Mouse (Mus musculus) embryonic facial prominence, embryonic 12.5 days (tissue): Measurements from ENCODE around the gene Adgrb2. TPM values are rescaled to one million over a fixed set of nuclear protein-coding genes. Genes with fewer than 3 reads are reported as not detected.

Experiments used
- ATAC-seq: fragments of 200-750 bp; cut with Nextera tagmentation; 2 replicates; pipeline ENCODE4 v1.8.0; 2017; ENCODE audit not compliant: insufficient number of reproducible peaks, insufficient read depth, low FRiP score, low TSS enrichment
- H3K27ac ChIP-seq: fragments of 300-500 bp; sonication (generic); 2 replicates; pipeline ENCODE4 v1.5.1; 2016; ENCODE audit warnings: mild to moderate bottlenecking
- H3K27me3 ChIP-seq: fragments of 300-500 bp; sonication (generic); 2 replicates; pipeline ENCODE4 v1.6.1; 2016; ENCODE audit warnings: mild to moderate bottlenecking, moderate library complexity
- H3K36me3 ChIP-seq: fragments of 300-500 bp; sonication (generic); 2 replicates; pipeline ENCODE4 v1.6.1; 2016; ENCODE audit warnings: mild to moderate bottlenecking
- H3K4me1 ChIP-seq: fragments of 300-500 bp; sonication (generic); 2 replicates; pipeline ENCODE4 v1.6.1; 2016
- H3K4me2 ChIP-seq: fragments of 300-500 bp; sonication (generic); replicated peaks from 2 replicates; pipeline ENCODE4 v1.6.1; 2016; ENCODE audit warnings: mild to moderate bottlenecking, moderate library complexity
- H3K4me3 ChIP-seq: fragments of 300-500 bp; sonication (generic); 2 replicates; pipeline ENCODE4 v1.5.1; 2016; ENCODE audit warnings: mild to moderate bottlenecking
- H3K9ac ChIP-seq: fragments of 300-500 bp; sonication (generic); 2 replicates; pipeline ENCODE4 v1.6.1; 2016; ENCODE audit warnings: mild to moderate bottlenecking, moderate library complexity
- H3K9me3 ChIP-seq: fragments of 300-500 bp; sonication (generic); 2 replicates; pipeline ENCODE4 v1.6.1; 2016; ENCODE audit warnings: mild to moderate bottlenecking, moderate library complexity
- WGBS: fragments of 180-500 bp; shearing (Covaris S2); methylation state at CpG from one replicate; pipeline ENCODE4 v1.1.7; 2016; 5-methylcytosine and 5-hydroxymethylcytosine counted together
- polyA plus RNA-seq: library from polyadenylated mRNA; unstranded; fragments of >200 nt; fragmentation: Nextera tagmentation; extraction: Ambion mirVana; gene quantifications from 2 replicates; pipeline ENCODE4 v1.2.1, GENCODE M21; 2016

Gene Adgrb2
- polyA plus RNA-seq, 1 experiment from 2014 or later: 7.6 TPM

DNA sequence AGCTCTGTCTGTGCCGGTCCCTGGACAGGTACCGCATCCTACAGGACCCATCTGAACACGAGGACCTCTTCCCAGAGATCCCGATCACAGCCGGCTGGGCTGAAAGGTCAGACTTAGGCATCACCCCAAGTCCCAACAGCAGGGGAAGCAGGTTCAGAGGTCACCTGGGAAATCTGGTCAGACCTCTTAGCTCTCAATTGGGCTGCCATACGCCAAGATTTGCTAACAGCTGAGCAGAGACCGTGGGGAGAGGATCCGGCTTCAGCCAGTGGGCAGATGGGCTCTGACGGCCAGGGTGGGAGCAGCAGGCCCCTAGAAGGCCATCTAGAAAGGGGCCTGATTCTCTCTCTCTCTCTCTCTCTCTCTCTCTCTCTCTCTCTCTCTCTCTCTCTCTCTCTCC, 10.4 kb upstream of the Adgrb2 start:
- H3K36me3 ChIP-seq: no peaks in the 10 kb centered on the region
- peaks cover 36% of the 10 kb centered on the region for H3K27me3 ChIP-seq

DNA sequence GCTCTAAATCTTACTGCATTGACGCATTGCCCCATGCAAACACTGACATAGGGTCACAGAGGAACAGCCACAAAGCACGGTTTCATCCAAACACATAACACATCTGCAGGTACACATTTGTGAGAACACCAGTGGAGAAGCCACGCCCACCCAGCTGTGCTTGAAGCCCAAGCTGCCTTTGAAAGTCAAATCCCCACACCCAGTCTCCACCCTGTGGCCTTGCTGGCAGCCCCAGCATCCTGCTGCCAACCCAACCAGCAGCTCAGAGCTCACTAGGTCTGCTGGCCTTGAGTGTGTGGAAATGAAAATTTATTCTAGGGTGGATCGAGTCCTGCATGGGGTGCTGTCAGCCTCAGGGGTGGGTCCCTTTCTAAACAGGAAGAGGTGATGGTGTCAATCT, 7.4 kb upstream of the Adgrb2 start:
- Histone ChIP-seq H3K4me2 (no peak overlapping the region), H3K27ac (no peak overlapping the region), H3K9me3 (no peaks in the 10 kb centered on the region), H3K4me1 (peaks cover 6% of the 10 kb centered on the region; the same call in 1 of the 2 replicates), H3K27me3 (peaks cover 50% of the 10 kb centered on the region), H3K4me3 (no peak overlapping the region), H3K9ac (no peak overlapping the region), H3K36me3 (no peaks in the 10 kb centered on the region)
- no peak for ATAC-seq
- 66% methylated on average over 4 of the region's 4 CpGs for WGBS

More for the DNA sequence above, 10.4 kb upstream of the Adgrb2 start:
- WGBS: 48% methylated on average over 9 of the region's 9 CpGs
- Histone ChIP-seq H3K9me3 (no peaks in the 10 kb centered on the region), H3K4me3 (no peak overlapping the region), H3K27ac (no peak overlapping the region), H3K4me2 (no peak overlapping the region), H3K4me1 (peaks cover 4% of the 10 kb centered on the region; the same call in 1 of the 2 replicates), H3K9ac (no peak overlapping the region)
- ATAC-seq: no peak

DNA sequence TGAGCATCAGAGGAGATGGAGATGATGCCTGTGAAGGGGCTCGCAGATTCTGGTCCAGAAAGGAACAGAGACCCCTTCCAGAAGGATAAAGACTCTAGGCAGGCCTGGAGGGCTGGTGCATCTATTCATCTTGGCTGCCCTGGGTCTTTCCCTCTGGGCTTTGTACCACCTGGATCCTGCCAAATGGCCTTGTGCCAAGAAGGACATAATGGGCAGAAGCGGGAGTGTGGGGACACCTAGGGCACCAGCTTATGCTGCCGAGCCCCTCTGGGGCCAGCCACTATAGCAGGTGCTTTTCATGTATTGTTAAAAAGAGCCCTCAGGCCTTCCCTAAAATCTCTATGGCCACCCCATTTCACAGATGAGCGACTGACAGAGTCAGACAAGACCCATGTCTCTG, 6.4 kb upstream of the Adgrb2 start:
- WGBS: 72% methylated on average over 4 of the region's 4 CpGs
- Histone ChIP-seq H3K27ac (no peak overlapping the region), H3K36me3 (no peaks in the 10 kb centered on the region), H3K9me3 (no peaks in the 10 kb centered on the region), H3K4me3 (no peak overlapping the region), H3K27me3 (peaks cover 47% of the 10 kb centered on the region), H3K9ac (no peak overlapping the region), H3K4me1 (peaks cover 15% of the 10 kb centered on the region), H3K4me2 (no peak overlapping the region)
- no peak for ATAC-seq

DNA sequence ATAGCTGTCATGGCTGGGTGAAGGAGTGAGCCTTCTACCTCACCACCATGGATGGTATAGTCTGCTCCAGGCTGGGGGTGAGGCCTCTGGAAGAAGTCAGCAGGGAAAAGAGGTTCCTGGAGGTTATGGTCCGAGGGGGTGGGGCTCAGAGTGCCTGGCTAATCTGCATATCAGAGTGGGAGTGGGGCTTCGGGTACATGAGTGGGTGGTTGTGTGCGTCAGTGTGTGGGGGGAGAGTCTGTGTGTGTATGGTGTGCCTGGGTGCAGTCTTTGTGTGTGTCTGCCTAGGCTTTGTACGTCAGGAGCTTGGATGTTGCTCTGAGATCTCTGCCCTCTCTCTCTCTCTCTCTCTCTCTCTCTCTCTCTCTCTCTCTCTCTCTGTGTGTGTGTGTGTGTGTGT, 5.7 kb upstream of the Adgrb2 start:
- peaks cover 48% of the 10 kb centered on the region for H3K27me3 ChIP-seq

DNA sequence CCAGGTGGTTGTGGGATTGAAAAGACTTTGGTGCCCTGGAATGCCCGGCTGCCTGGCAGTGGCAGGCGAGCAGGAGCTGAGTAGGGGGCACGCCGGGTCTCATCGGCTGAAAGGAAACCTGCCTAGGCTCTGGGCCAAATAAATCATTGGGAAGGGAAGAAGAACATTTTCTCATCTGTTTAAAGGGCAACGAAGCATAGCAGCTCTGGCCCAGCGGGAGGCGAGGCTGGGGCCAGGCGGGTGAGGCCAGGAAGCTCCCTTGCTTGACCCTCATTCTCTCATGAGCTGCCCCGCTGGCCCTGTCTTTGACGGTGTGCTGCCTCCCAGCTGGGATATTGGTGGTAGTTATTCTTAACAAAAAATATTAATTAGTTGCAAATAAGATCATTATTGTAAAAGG, 3.0 kb upstream of the Adgrb2 start:
- H3K27ac ChIP-seq: no peak overlapping the region
- H3K9me3 ChIP-seq: no peaks in the 10 kb centered on the region
- H3K36me3 ChIP-seq: no peaks in the 10 kb centered on the region
- no peak overlapping the region for H3K4me3 ChIP-seq
- 0 out of 2 replicates have a peak overlapping the region, but pooled peaks have one; percentile 7 for H3K9ac ChIP-seq
- peaks cover 35% of the 10 kb centered on the region for H3K4me1 ChIP-seq
- ATAC-seq: no peak
- 41% methylated on average over 11 of the region's 11 CpGs for WGBS
- no peak overlapping the region for H3K4me2 ChIP-seq
- H3K27me3 ChIP-seq: peaks cover 56% of the 10 kb centered on the region

More for the DNA sequence above, 5.7 kb upstream of the Adgrb2 start:
- no peaks in the 10 kb centered on the region for H3K36me3 ChIP-seq
- H3K4me2 ChIP-seq: no peak overlapping the region
- 67% methylated on average over 4 of the region's 4 CpGs for WGBS
- no peak overlapping the region for H3K4me3 ChIP-seq
- H3K9ac ChIP-seq: no peak overlapping the region
- no peak for ATAC-seq
- no peaks in the 10 kb centered on the region for H3K9me3 ChIP-seq
- peaks cover 22% of the 10 kb centered on the region for H3K4me1 ChIP-seq
- no peak overlapping the region for H3K27ac ChIP-seq

DNA sequence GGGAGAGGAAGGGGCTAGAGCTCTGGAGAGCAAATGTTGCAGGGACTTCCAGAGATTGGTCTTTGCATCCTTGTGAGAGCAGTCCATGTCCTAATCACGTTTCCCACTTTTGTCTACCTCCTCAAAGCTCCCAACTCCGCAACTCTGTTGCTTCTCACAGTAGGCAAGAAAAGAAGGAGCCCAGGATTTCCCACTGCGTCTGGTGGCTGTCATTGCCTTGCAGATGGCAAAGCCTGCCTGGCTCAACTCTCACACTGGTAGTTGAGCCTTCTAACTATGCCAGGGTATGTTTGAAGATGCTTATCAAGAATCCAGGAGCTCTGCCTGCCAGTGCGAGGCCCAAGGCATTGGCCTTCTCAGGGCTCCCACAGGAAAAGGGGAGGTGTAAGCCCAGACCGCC, 1.6 kb upstream of the Adgrb2 start:
- no peak for ATAC-seq
- WGBS: 15% methylated on average over 5 of the region's 5 CpGs
- H3K9me3 ChIP-seq: no peaks in the 10 kb centered on the region
- H3K4me1 ChIP-seq: peaks cover 47% of the 10 kb centered on the region
- H3K9ac ChIP-seq: no peak overlapping the region
- peaks cover 68% of the 10 kb centered on the region for H3K27me3 ChIP-seq
- H3K4me2 ChIP-seq: no peak overlapping the region
- no peaks in the 10 kb centered on the region for H3K36me3 ChIP-seq
- H3K27ac ChIP-seq: no peak overlapping the region
- no peak overlapping the region for H3K4me3 ChIP-seq

DNA sequence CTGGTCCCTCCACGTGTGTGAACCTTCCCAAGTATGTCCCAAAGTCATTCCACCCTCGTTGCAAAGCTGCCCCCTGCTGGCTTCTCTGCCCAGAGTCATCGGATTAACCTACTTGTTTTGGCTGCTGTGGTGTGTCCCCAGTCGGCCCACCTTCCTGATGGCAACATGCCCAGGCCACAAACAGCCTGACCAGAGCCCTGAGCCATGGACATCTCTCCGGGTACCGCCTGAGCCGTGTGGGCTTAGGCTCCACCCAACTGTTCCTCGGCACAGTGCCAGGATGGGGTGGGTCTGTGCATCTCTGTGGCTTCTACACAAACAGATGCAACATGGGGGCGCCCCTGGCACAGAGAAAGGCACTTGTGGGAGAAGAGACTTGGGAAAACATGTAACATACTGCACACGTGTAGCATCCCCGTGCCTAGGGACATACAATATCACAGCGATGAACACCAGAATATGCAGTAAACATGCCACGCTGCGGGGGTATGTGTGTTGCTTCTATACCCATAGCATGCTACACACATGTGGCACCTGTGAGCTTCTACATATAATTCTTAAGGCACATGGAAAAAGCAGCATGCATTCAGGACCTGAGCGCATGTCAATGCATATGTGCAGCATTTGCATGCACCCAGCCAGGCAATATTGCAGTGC, 778 bp upstream of the Adgrb2 start:
- H3K36me3 ChIP-seq: no peaks in the 10 kb centered on the region
- no peak; the same call in 1 of the 2 replicates for ATAC-seq
- WGBS: 3% methylated on average over 15 of the region's 15 CpGs
- H3K4me2 ChIP-seq: peak overlapping the region; percentile 93
- 0 out of 2 replicates have a peak overlapping the region, but pooled peaks have one; percentile 79 for H3K9ac ChIP-seq
- peak overlapping the region; percentile 64 for H3K4me3 ChIP-seq
- H3K27me3 ChIP-seq: peaks cover 76% of the 10 kb centered on the region
- no peaks in the 10 kb centered on the region for H3K9me3 ChIP-seq
- peaks cover 51% of the 10 kb centered on the region for H3K4me1 ChIP-seq
- no peak overlapping the region for H3K27ac ChIP-seq

DNA sequence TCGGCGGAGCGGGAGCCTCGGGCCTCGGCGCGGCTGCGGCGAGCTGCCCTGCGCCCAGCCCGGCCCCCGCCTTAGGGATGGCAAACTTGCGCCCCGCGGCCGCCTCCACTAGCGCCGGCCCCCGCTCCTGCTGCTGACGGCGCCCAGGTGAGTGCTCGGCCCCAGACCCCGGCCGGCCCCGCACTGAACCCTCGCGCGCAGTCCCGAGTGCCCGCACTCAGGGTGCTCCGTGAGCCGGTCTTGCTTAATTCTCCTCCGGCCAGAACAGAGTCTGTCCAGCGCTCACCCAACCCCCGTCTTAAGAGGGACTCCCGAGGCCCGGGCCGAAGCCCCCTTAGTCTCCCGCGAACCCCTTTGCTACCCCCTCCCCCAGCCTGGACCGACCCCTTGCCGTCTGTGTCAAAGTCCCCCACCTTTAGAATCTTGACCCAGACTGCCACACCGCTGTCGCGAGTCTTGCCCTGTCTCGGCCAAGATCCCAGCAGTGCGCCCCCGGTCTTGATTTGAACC, 546 bp downstream of the Adgrb2 start:
- Histone ChIP-seq H3K9ac (peak overlapping the region; percentile 79), H3K4me1 (peaks cover 59% of the 10 kb centered on the region), H3K27ac (0 out of 2 replicates have a peak overlapping the region, but pooled peaks have one; percentile 41), H3K4me3 (peak overlapping the region; percentile 64), H3K36me3 (no peaks in the 10 kb centered on the region), H3K27me3 (peaks cover 74% of the 10 kb centered on the region), H3K9me3 (no peaks in the 10 kb centered on the region), H3K4me2 (peak overlapping the region; percentile 93)
- WGBS: 2% methylated on average over 33 of the region's 48 CpGs
- peak; percentile 13; the same call in 1 of the 2 replicates for ATAC-seq

DNA sequence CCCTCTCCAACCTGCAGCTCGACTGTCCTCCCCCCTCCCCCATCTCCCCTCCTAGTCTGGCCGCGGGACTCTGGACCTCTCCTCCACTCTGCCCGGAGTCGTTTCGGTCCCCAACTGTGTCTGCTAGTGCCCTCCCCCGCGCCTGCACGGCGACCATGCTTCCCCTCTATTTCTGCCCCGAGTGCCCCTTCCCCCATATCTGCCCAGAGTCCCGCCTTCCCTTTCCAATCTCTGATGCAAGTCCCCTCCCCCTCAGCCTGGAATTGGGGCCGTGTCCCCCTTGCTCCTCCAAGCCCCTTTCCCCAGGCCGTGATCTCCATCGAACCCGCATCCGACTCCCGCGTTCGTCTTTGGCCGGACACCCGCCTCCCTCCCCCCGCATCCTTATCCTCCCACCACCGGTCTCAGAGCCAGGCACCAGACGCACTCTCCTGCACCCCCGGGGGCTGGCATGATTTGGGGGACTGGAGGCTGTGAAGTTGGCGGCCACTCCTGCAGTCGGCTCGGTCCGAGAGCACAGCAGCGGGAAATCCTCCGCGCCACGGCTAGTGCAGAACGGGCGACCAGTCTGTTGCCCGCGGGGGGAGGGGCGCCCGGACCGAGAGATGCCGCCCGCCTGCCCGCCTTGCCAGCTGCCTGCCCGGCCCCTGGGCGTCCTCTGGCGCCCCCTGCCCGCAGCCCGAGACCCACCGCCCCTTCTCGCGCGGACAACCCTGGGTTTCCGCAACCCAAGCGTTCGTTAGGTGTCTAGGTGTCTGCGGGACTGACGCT, 1.2 kb downstream of the Adgrb2 start:
- no peaks in the 10 kb centered on the region for H3K9me3 ChIP-seq
- no peak overlapping the region for H3K27ac ChIP-seq
- peaks cover 71% of the 10 kb centered on the region for H3K27me3 ChIP-seq
- H3K4me1 ChIP-seq: peaks cover 65% of the 10 kb centered on the region
- peak overlapping the region; percentile 64 for H3K4me3 ChIP-seq
- peak overlapping the region; percentile 79 for H3K9ac ChIP-seq
- ATAC-seq: no peak
- H3K36me3 ChIP-seq: no peaks in the 10 kb centered on the region
- WGBS: 1% methylated on average over 58 of the region's 58 CpGs
- peak overlapping the region; percentile 93 for H3K4me2 ChIP-seq

DNA sequence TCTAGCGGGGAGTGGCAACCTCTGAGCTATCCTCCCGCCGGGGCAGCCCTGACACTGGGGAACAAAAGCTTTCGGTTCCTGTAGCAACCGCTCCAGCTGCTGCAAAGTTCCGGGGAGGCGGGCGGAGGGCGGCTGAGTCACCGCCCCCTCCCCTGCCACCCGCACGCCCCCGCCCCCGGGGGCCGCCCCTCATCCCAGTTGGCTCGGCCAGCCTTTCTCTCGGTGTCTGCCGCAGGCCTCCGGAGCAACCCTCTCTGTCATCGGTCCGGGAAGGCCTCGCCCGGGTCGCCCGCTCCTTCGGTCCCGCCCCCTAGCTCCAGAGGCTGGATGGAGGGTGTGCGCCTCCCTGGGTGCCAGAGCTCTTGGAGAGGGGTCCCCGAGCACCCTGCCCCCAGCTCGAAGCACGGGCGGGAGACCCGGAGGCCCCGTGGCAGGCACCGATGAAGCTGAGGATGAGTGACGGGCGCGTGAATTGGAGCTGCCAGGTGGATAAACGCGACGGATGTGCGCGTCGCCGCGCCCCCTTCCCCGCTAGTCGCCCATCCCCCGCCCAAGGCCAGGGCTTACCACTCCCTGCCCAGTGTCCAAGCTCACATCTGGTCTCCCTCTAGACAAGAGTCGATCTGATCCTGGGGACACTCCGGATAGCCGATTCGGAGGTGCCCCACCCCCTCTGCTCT, 3.3 kb downstream of the Adgrb2 start:
- Histone ChIP-seq H3K9ac (peak overlapping the region; percentile 56), H3K27me3 (peaks cover 56% of the 10 kb centered on the region), H3K4me1 (peaks cover 54% of the 10 kb centered on the region), H3K9me3 (no peaks in the 10 kb centered on the region), H3K27ac (no peak overlapping the region), H3K4me2 (peak overlapping the region; percentile 93), H3K4me3 (peak overlapping the region; percentile 47), H3K36me3 (0 out of 2 replicates have a peak, but pooled peaks cover 6% of the 10 kb centered on the region)
- under 1% methylated on average over 52 of the region's 53 CpGs for WGBS
- no peak for ATAC-seq

DNA sequence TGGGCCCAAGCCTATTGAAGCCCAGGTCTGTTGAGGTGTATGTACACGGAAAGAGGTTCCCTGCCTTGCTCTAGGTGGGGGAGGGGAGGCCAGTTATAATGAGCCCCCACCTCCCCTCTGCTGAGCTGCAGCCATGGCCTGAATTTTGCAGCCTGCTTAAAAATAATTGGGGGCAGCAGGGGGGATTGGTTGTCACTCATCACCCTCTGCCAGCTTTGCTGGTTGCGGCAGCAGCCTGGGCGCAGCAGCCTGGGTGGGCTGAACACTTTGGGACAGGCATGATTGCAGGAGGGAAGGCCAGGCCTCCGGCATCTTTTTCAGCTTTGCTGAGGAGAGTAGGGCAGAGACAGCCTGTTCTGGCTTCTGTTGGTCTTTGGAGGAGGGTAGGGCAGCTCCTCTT, 5.3 kb downstream of the Adgrb2 start:
- H3K27me3 ChIP-seq: peaks cover 43% of the 10 kb centered on the region
- no peak overlapping the region for H3K4me3 ChIP-seq
- ATAC-seq: no peak
- H3K27ac ChIP-seq: 0 out of 2 replicates have a peak overlapping the region, but pooled peaks have one; percentile 30
- no peak overlapping the region for H3K9ac ChIP-seq
- H3K9me3 ChIP-seq: no peaks in the 10 kb centered on the region
- 0 out of 2 replicates have a peak, but pooled peaks cover 10% of the 10 kb centered on the region for H3K36me3 ChIP-seq
- no peak overlapping the region for H3K4me2 ChIP-seq
- 55% methylated on average over 4 of the region's 4 CpGs for WGBS
- H3K4me1 ChIP-seq: peaks cover 41% of the 10 kb centered on the region
